Mouse (Mus musculus) heart, adult 8-10 months (tissue): ENCODE data around the gene Tmem203. TPM values are rescaled to one million over a fixed set of nuclear protein-coding genes. Genes with fewer than 3 reads are reported as not detected.

Experiments used
- DNase-seq: peaks from one replicate; pipeline ENCODE4 v3.0.0; 2022; ENCODE audit warnings: low spot score
- total RNA-seq, 4 experiments: library from RNA; stranded (reverse); gene quantifications; 2 replicates each; pipeline ENCODE4 v1.2.4; 2022

Gene Tmem203
- total RNA-seq: 10 to 100 TPM; 11.4 to 16.1 (median 13.6) TPM

- DNase-seq: peak; percentile 89
Observed at GRCm38 (mm10) chr2:25255284-25255779, at the start of gene Tmem203. TSS of gene Tmem203 (plus strand) at chr2:25255439.

- DNase-seq: no peak
Observed at GRCm38 (mm10) chr2:25207593-25207992, 47.6 kb upstream of the Tmem203 start.

- DNase-seq: no peak
Observed at GRCm38 (mm10) chr2:25210686-25211085, 44.6 kb upstream of the Tmem203 start.

GRCm38 (mm10) chr2:25211121-25211670, 44.0 kb upstream of the Tmem203 start, which contains the start of gene Nelfb:
TSS of gene Nelfb (minus strand) at chr2:25211489.
- DNase-seq: peak; percentile 90

GRCm38 (mm10) chr2:25213266-25213865, 41.9 kb upstream of the Tmem203 start:
- DNase-seq: no peak

GRCm38 (mm10) chr2:25214444-25214843, 40.8 kb upstream of the Tmem203 start, which contains the start of gene Stpg3:
TSS of gene Stpg3 (minus strand) at chr2:25214637.
- no peak for DNase-seq

- DNase-seq: no peak
Observed at GRCm38 (mm10) chr2:25217666-25218065, 37.6 kb upstream of the Tmem203 start.

GRCm38 (mm10) chr2:25218445-25218844, 36.8 kb upstream of the Tmem203 start, which contains the start of gene Fam166a:
TSS of gene Fam166a (plus strand) at chr2:25218745.
- DNase-seq: no peak

- DNase-seq: no peak
Observed at GRCm38 (mm10) chr2:25221331-25221772, 33.9 kb upstream of the Tmem203 start.

- DNase-seq: peak; percentile 80
Observed at GRCm38 (mm10) chr2:25223681-25224491, 31.4 kb upstream of the Tmem203 start.

- DNase-seq: no peak
Observed at GRCm38 (mm10) chr2:25224492-25224765, 30.8 kb upstream of the Tmem203 start, which contains the start of gene Tubb4b. TSS of gene Tubb4b (minus strand) at chr2:25224702.

- DNase-seq: peak; percentile 99
Observed at GRCm38 (mm10) chr2:25224766-25225752, 30.2 kb upstream of the Tmem203 start.

GRCm38 (mm10) chr2:25225811-25226379, 29.3 kb upstream of the Tmem203 start:
- no peak for DNase-seq

- DNase-seq: no peak
Observed at GRCm38 (mm10) chr2:25226864-25227263, 28.4 kb upstream of the Tmem203 start.

- DNase-seq: no peak
Observed at GRCm38 (mm10) chr2:25227406-25227805, 27.8 kb upstream of the Tmem203 start.

- peak; percentile 89 for DNase-seq
Observed at GRCm38 (mm10) chr2:25228431-25228889, 26.8 kb upstream of the Tmem203 start.

GRCm38 (mm10) chr2:25228995-25229530, 26.2 kb upstream of the Tmem203 start:
- no peak for DNase-seq

- DNase-seq: no peak
Observed at GRCm38 (mm10) chr2:25229582-25229981, 25.7 kb upstream of the Tmem203 start.

- DNase-seq: no peak
Observed at GRCm38 (mm10) chr2:25230581-25230980, 24.7 kb upstream of the Tmem203 start.

- no peak for DNase-seq
Observed at GRCm38 (mm10) chr2:25231038-25231437, 24.2 kb upstream of the Tmem203 start.
